Mouse (Mus musculus): ENCODE measurements around the gene Klf11.

GRCm38 (mm10) chr12:24710672-24711071 lies 59.6 kb downstream of the Klf11 start:
- TF ChIP-seq CTCF (IDR thresholded peaks at IDR 0.05) (peak; percentile 50), EP300 (IDR thresholded peaks at IDR 0.05; ENCODE audit: insufficient read depth, low read depth, low read length) (no peak), POLR2A (IDR thresholded peaks at IDR 0.05; ENCODE audit: insufficient read depth, low read depth, low read length) (no peak)

All from heart, adult 2 months (tissue).